Mouse (Mus musculus) bone marrow macrophage, adult 2 months (primary cell): ENCODE measurements around the gene Ankrd54.

Experiments
- CTCF ChIP-seq: IDR thresholded peaks from 2 replicates; pipeline ENCODE4 v1.5.1; 2012; ENCODE audit warnings: low read depth, mild to moderate bottlenecking, low read length, moderate library complexity
- POLR2A ChIP-seq: IDR thresholded peaks from 2 replicates; pipeline ENCODE4 v1.6.1; 2012; ENCODE audit warnings: mild to moderate bottlenecking, low read depth, low read length, borderline replicate concordance

GRCm38 (mm10) chr15:79057850-79058249 lies 4.8 kb downstream of the Ankrd54 start:
- TF ChIP-seq CTCF (no peak), POLR2A (no peak)
